Mouse (Mus musculus): Measurements from ENCODE around the gene Fam92b. TPM values are rescaled to one million over a fixed set of nuclear protein-coding genes. Genes with fewer than 3 reads are reported as not detected.

Gene Fam92b
- polyA plus RNA-seq, 1 experiment from 2014 or later = 0.78 TPM

GRCm38 (mm10) chr8:120208113-120208512 is 30.8 kb upstream of the Fam92b start:
- Histone ChIP-seq H3K36me3 (no peaks in the 10 kb centered on the region), H3K4me3 (replicated peaks) (no peak overlapping the region), H3K4me1 (replicated peaks) (peaks cover 34% of the 10 kb centered on the region), H3K4me2 (replicated peaks) (no peak overlapping the region), H3K27me3 (replicated peaks) (no peaks in the 10 kb centered on the region), H3K9ac (no peak overlapping the region), H3K27ac (no peak overlapping the region), H3K9me3 (no peaks in the 10 kb centered on the region)
- ATAC-seq = no peak
- 29% methylated on average over 11 of the region's 11 CpGs for WGBS

GRCm38 (mm10) chr8:120207364-120207763 is 30.1 kb upstream of the Fam92b start:
- Histone ChIP-seq H3K36me3 (no peaks in the 10 kb centered on the region), H3K4me3 (replicated peaks) (no peak overlapping the region), H3K27ac (no peak overlapping the region), H3K4me1 (replicated peaks) (peaks cover 31% of the 10 kb centered on the region), H3K9ac (no peak overlapping the region), H3K9me3 (no peaks in the 10 kb centered on the region), H3K4me2 (replicated peaks) (no peak overlapping the region), H3K27me3 (replicated peaks) (no peaks in the 10 kb centered on the region)
- 86% methylated on average over 8 of the region's 8 CpGs for WGBS
- ATAC-seq = no peak

GRCm38 (mm10) chr8:120205916-120206315 is 28.6 kb upstream of the Fam92b start:
- H3K9ac ChIP-seq = no peak overlapping the region
- no peak overlapping the region for H3K4me2 ChIP-seq (replicated peaks)
- no peaks in the 10 kb centered on the region for H3K9me3 ChIP-seq
- 85% methylated on average over 9 of the region's 9 CpGs for WGBS
- no peak overlapping the region for H3K4me3 ChIP-seq (replicated peaks)
- peaks cover 28% of the 10 kb centered on the region for H3K4me1 ChIP-seq (replicated peaks)
- no peaks in the 10 kb centered on the region for H3K27me3 ChIP-seq (replicated peaks)
- H3K36me3 ChIP-seq = no peaks in the 10 kb centered on the region
- no peak; the same call in 1 of the 2 replicates for ATAC-seq
- no peak overlapping the region for H3K27ac ChIP-seq

DNA sequence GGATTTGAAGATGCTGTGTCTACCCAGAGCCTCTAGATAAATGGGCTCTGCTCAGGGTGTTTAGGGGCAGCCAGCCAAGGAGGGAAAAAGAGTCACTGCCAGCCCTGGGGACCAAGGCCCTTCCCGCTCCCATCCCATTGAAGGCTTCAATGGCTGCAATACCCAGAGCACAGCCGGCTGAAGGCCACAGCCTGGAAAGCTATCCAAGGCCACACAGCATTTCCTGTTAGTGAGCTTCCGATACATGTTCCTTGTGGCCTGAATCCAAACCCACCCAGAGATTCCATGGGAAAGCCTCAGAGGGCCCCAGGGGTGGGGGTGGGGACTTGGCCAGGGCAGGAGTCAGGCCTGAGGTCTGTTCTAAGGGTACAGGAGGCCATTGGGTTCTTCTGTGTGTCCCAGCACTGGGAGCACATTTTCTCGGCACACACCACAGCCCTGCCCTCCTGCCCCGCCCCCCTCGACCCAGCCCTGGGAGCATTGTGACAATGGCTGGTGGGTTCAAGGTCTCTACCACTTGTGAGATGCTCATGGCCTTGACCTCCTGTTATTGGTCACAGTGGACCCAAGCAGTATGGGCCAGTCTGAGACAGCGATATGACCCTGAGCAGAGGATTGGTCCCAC is 27.6 kb upstream of the Fam92b start:
- H3K36me3 ChIP-seq = no peaks in the 10 kb centered on the region
- peak overlapping the region; percentile 1; the same call in 1 of the 2 replicates for H3K4me2 ChIP-seq (replicated peaks)
- no peak overlapping the region for H3K4me3 ChIP-seq (replicated peaks)
- H3K9me3 ChIP-seq = no peaks in the 10 kb centered on the region
- no peaks in the 10 kb centered on the region for H3K27me3 ChIP-seq (replicated peaks)
- H3K27ac ChIP-seq = 0 out of 2 replicates have a peak overlapping the region, but pooled peaks have one; percentile 40
- peak; percentile 39; the same call in 1 of the 2 replicates for ATAC-seq
- WGBS = 56% methylated on average over 7 of the region's 7 CpGs
- peaks cover 24% of the 10 kb centered on the region for H3K4me1 ChIP-seq (replicated peaks)
- no peak overlapping the region for H3K9ac ChIP-seq

- Histone ChIP-seq H3K9ac (no peak overlapping the region), H3K4me2 (replicated peaks) (no peak overlapping the region), H3K27ac (no peak overlapping the region), H3K4me3 (replicated peaks) (no peak overlapping the region), H3K36me3 (no peaks in the 10 kb centered on the region), H3K27me3 (replicated peaks) (no peaks in the 10 kb centered on the region), H3K4me1 (replicated peaks) (peaks cover 18% of the 10 kb centered on the region), H3K9me3 (0 out of 2 replicates have a peak, but pooled peaks cover 3% of the 10 kb centered on the region)
- ATAC-seq = peak; percentile 31; the same call in 1 of the 2 replicates
- 57% methylated on average over 3 of the region's 3 CpGs for WGBS
Observed at GRCm38 (mm10) chr8:120202546-120202945, 25.3 kb upstream of the Fam92b start.

- no peaks in the 10 kb centered on the region for H3K36me3 ChIP-seq
- WGBS = 80% methylated on average over 6 of the region's 6 CpGs
- no peak for ATAC-seq
Observed at GRCm38 (mm10) chr8:120201351-120201750, 24.1 kb upstream of the Fam92b start.

DNA sequence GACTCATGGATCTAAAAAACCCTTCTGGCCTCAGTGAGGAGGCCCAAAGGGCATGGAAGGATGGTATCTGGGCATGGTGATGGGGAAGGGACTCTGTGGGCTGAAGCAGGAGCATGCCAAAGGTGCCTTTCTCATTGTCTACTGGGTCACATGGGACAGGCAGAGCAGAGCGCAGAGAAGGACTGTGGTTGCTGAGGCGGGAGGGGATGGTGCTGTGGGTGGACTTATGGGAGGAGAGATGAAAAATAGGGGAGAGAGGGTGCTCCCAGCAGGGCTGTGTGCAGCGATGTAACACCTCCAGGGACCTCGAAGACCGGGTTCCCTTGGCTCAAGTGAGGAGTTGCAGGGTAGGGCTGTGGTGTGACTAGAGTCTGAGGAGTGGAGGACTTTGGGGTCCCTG is 14.9 kb upstream of the Fam92b start:
- H3K4me2 ChIP-seq (replicated peaks) = no peak overlapping the region
- peaks cover 27% of the 10 kb centered on the region for H3K4me1 ChIP-seq (replicated peaks)
- no peaks in the 10 kb centered on the region for H3K27me3 ChIP-seq (replicated peaks)
- no peak for ATAC-seq
- no peak overlapping the region for H3K9ac ChIP-seq
- peak overlapping the region; percentile 91 for H3K27ac ChIP-seq
- no peaks in the 10 kb centered on the region for H3K36me3 ChIP-seq
- H3K9me3 ChIP-seq = no peaks in the 10 kb centered on the region
- WGBS = 97% methylated on average over 5 of the region's 5 CpGs
- H3K4me3 ChIP-seq (replicated peaks) = no peak overlapping the region

More at GRCm38 (mm10) chr8:120201351-120201750, 24.1 kb upstream of the Fam92b start:
- 0 out of 2 replicates have a peak, but pooled peaks cover 3% of the 10 kb centered on the region for H3K9me3 ChIP-seq
- no peak overlapping the region for H3K27ac ChIP-seq
- H3K4me1 ChIP-seq (replicated peaks) = peaks cover 18% of the 10 kb centered on the region
- H3K9ac ChIP-seq = no peak overlapping the region
- H3K4me3 ChIP-seq (replicated peaks) = no peak overlapping the region
- no peaks in the 10 kb centered on the region for H3K27me3 ChIP-seq (replicated peaks)
- no peak overlapping the region for H3K4me2 ChIP-seq (replicated peaks)

- Histone ChIP-seq H3K4me3 (replicated peaks) (no peak overlapping the region), H3K27me3 (replicated peaks) (no peaks in the 10 kb centered on the region), H3K36me3 (no peaks in the 10 kb centered on the region), H3K4me1 (replicated peaks) (peaks cover 31% of the 10 kb centered on the region), H3K27ac (peak overlapping the region; percentile 91), H3K9me3 (no peaks in the 10 kb centered on the region), H3K4me2 (replicated peaks) (peak overlapping the region; percentile 52; the same call in 1 of the 2 replicates), H3K9ac (no peak overlapping the region)
- ATAC-seq = peak; percentile 37; the same call in 1 of the 2 replicates
- WGBS = 63% methylated on average over 5 of the region's 5 CpGs
Observed at GRCm38 (mm10) chr8:120191633-120192032, 14.4 kb upstream of the Fam92b start.

GRCm38 (mm10) chr8:120190810-120191413 is 13.6 kb upstream of the Fam92b start:
- 23% methylated on average over 20 of the region's 20 CpGs for WGBS
- no peak overlapping the region for H3K4me3 ChIP-seq (replicated peaks)
- no peaks in the 10 kb centered on the region for H3K27me3 ChIP-seq (replicated peaks)
- H3K9me3 ChIP-seq = no peaks in the 10 kb centered on the region
- H3K9ac ChIP-seq = peak overlapping the region; percentile 13; the same call in 1 of the 2 replicates
- H3K36me3 ChIP-seq = no peaks in the 10 kb centered on the region
- peak; percentile 92 for ATAC-seq
- peaks cover 38% of the 10 kb centered on the region for H3K4me1 ChIP-seq (replicated peaks)
- peak overlapping the region; percentile 52 for H3K4me2 ChIP-seq (replicated peaks)
- H3K27ac ChIP-seq = peak overlapping the region; percentile 91

DNA sequence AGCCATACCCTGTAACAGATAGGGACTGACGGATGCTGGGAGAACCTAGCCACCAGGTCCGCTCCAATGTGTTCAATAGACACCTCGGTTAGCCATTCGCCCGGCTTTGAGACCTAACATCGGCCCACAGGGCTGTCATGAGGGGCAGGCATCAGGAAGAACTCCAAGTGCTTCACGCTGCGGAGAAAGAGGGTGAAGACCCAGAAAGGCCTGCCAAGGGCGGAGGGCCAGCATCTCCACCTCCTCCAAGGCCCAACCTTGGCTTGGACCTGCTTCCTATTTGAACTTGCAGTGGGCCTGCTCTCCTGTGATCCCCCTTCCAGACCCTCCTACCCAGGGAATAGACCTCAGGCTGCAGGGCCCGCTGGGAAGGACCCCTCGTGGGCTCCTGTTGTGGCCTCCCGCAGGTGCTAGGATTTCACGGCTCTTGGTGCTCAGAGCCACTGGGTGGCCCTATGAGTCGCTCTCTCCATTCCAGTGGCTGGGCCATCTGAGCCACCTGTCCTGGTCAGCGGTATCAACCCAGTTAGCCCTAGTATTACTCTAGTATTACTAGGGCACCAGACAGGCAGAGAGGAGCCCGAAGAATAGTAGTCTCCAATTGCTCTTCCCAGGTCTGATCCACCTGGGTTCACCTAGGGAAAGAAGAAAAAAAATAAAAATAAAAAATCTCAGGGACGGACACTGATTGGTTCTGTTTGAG is 13.0 kb upstream of the Fam92b start:
- Histone ChIP-seq H3K36me3 (no peaks in the 10 kb centered on the region), H3K4me2 (replicated peaks) (no peak overlapping the region), H3K9me3 (no peaks in the 10 kb centered on the region), H3K4me3 (replicated peaks) (no peak overlapping the region), H3K4me1 (replicated peaks) (peaks cover 45% of the 10 kb centered on the region), H3K27ac (peak overlapping the region; percentile 14; the same call in 1 of the 2 replicates), H3K9ac (no peak overlapping the region), H3K27me3 (replicated peaks) (no peaks in the 10 kb centered on the region)
- ATAC-seq = no peak
- 81% methylated on average over 17 of the region's 17 CpGs for WGBS

- Histone ChIP-seq H3K4me2 (replicated peaks) (no peak overlapping the region), H3K9ac (no peak overlapping the region), H3K9me3 (no peaks in the 10 kb centered on the region), H3K27me3 (replicated peaks) (no peaks in the 10 kb centered on the region), H3K36me3 (no peaks in the 10 kb centered on the region), H3K4me3 (replicated peaks) (no peak overlapping the region), H3K4me1 (replicated peaks) (peaks cover 51% of the 10 kb centered on the region), H3K27ac (no peak overlapping the region)
- 76% methylated on average over 6 of the region's 6 CpGs for WGBS
- ATAC-seq = no peak
Observed at GRCm38 (mm10) chr8:120189440-120189839, 12.2 kb upstream of the Fam92b start.

DNA sequence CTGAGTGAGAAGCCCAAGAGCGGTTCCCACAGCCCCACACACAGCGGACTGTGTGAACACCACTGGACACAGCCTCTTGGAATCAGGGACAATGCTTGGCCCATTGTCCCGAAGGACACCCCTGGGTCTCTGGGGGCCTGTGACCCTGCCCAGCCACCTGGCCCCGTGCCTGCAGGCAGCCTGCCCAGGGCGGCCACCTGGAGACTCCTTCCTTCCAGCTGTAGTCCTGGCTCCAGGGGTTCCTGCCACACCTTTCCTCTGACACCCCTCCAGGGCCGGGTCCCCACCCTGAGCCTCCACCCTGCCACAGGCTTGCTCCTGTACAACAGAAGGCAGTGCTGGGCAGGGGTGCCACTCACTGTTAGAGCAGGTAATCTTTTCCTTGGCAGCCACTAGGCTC is 11.2 kb upstream of the Fam92b start:
- H3K4me1 ChIP-seq (replicated peaks) = peaks cover 55% of the 10 kb centered on the region
- ATAC-seq = no peak
- H3K9ac ChIP-seq = no peak overlapping the region
- H3K27me3 ChIP-seq (replicated peaks) = no peaks in the 10 kb centered on the region
- H3K36me3 ChIP-seq = no peaks in the 10 kb centered on the region
- no peak overlapping the region for H3K27ac ChIP-seq
- no peaks in the 10 kb centered on the region for H3K9me3 ChIP-seq
- H3K4me3 ChIP-seq (replicated peaks) = no peak overlapping the region
- H3K4me2 ChIP-seq (replicated peaks) = no peak overlapping the region
- 79% methylated on average over 6 of the region's 6 CpGs for WGBS
